Mouse (Mus musculus): ENCODE results near the gene Gm10260. TPM values are rescaled to one million over a fixed set of nuclear protein-coding genes. Genes with fewer than 3 reads are reported as not detected.

The Gm10260 gene
- total RNA-seq, 4 experiments from 2014 or later = 65.4 to 98.8 (median 81.4) TPM

GRCm38 (mm10) chr13:97768803-97769202 lies 8.4 kb upstream of the Gm10260 start:
- DNase-seq (ENCODE audit: low spot score in 2 of 2) = no peak

- peak in 1 of 2 experiments; percentile 41 for DNase-seq (ENCODE audit: low spot score in 2 of 2)
Measured at GRCm38 (mm10) chr13:97768046-97768682, 7.7 kb upstream of the Gm10260 start.

- no peak for DNase-seq (ENCODE audit: low spot score in 2 of 2)
Measured at GRCm38 (mm10) chr13:97766600-97766999, 6.2 kb upstream of the Gm10260 start.

- no peak for DNase-seq (ENCODE audit: low spot score in 2 of 2)
Measured at GRCm38 (mm10) chr13:97765913-97766312, 5.5 kb upstream of the Gm10260 start.

GRCm38 (mm10) chr13:97764067-97764466 lies 3.6 kb upstream of the Gm10260 start:
- no peak for DNase-seq (ENCODE audit: low spot score in 2 of 2)

- DNase-seq (ENCODE audit: low spot score in 2 of 2) = no peak
Measured at GRCm38 (mm10) chr13:97763436-97763835, 3.0 kb upstream of the Gm10260 start.

- no peak for DNase-seq (ENCODE audit: low spot score in 2 of 2)
Measured at GRCm38 (mm10) chr13:97762121-97762520, 1.7 kb upstream of the Gm10260 start.

- DNase-seq (ENCODE audit: low spot score in 2 of 2) = peak in 1 of 2 experiments; percentile 24
Measured at GRCm38 (mm10) chr13:97757033-97757432, 3.4 kb downstream of the Gm10260 start.

- no peak for DNase-seq (ENCODE audit: low spot score in 2 of 2)
Measured at GRCm38 (mm10) chr13:97756091-97756490, 4.3 kb downstream of the Gm10260 start.

- DNase-seq (ENCODE audit: low spot score in 2 of 2) = no peak
Measured at GRCm38 (mm10) chr13:97750851-97751381, 9.5 kb downstream of the Gm10260 start.

GRCm38 (mm10) chr13:97747037-97747860 lies 13.2 kb downstream of the Gm10260 start:
- no peak for DNase-seq (ENCODE audit: low spot score in 2 of 2)

GRCm38 (mm10) chr13:97744669-97745068 lies 15.8 kb downstream of the Gm10260 start:
- DNase-seq (ENCODE audit: low spot score in 2 of 2) = no peak

- no peak for DNase-seq (ENCODE audit: low spot score in 2 of 2)
Measured at GRCm38 (mm10) chr13:97744036-97744435, 16.4 kb downstream of the Gm10260 start.

- DNase-seq (ENCODE audit: low spot score in 2 of 2) = no peak
Measured at GRCm38 (mm10) chr13:97743229-97743988, 17.0 kb downstream of the Gm10260 start.

- no peak for DNase-seq (ENCODE audit: low spot score in 2 of 2)
Measured at GRCm38 (mm10) chr13:97735931-97736330, 24.5 kb downstream of the Gm10260 start.

GRCm38 (mm10) chr13:97734760-97735159 lies 25.7 kb downstream of the Gm10260 start:
- DNase-seq (ENCODE audit: low spot score in 2 of 2) = no peak

GRCm38 (mm10) chr13:97725160-97725825 lies 35.1 kb downstream of the Gm10260 start:
- no peak for DNase-seq (ENCODE audit: low spot score in 2 of 2)

GRCm38 (mm10) chr13:97724551-97724950 lies 35.9 kb downstream of the Gm10260 start:
- DNase-seq (ENCODE audit: low spot score in 2 of 2) = no peak

GRCm38 (mm10) chr13:97712506-97713275 lies 47.7 kb downstream of the Gm10260 start:
- DNase-seq (ENCODE audit: low spot score in 2 of 2) = no peak

GRCm38 (mm10) chr13:97711510-97711909 lies 48.9 kb downstream of the Gm10260 start:
- DNase-seq (ENCODE audit: low spot score in 2 of 2) = no peak

Data from left cerebral cortex, adult 8-10 months (tissue).